Mouse (Mus musculus) liver, embryonic 13.5 days (tissue): Measurements from ENCODE around the gene Rffl. TPM values are rescaled to one million over a fixed set of nuclear protein-coding genes. Genes with fewer than 3 reads are reported as not detected.
A peak's percentile ranks its signal among the peaks of the same experiment; 100 is the strongest.

Experiments
- ATAC-seq: fragments of 200-750 bp; cut with Nextera tagmentation; 2 replicates; pipeline ENCODE4 v1.8.0; 2017; ENCODE audit warnings: low read depth, mild to moderate bottlenecking, moderate number of reproducible peaks, moderate library complexity
- DNase-seq: peaks from one replicate; pipeline ENCODE4 v3.0.0; 2022
- H3K27ac ChIP-seq: fragments of 300-500 bp; sonication (generic); 2 replicates; pipeline ENCODE4 v1.5.1; 2015; ENCODE audit warnings: moderate library complexity, mild to moderate bottlenecking, inconsistent platforms
- H3K27me3 ChIP-seq: fragments of 300-500 bp; sonication (generic); 2 replicates; pipeline ENCODE4 v1.6.1; 2015; ENCODE audit warnings: mild to moderate bottlenecking, inconsistent platforms
- H3K36me3 ChIP-seq: fragments of 300-500 bp; sonication (generic); 2 replicates; pipeline ENCODE4 v1.6.1; 2015; ENCODE audit warnings: mild to moderate bottlenecking, inconsistent platforms
- H3K4me1 ChIP-seq: fragments of 300-500 bp; sonication (generic); replicated peaks from 2 replicates; pipeline ENCODE4 v1.6.1; 2015; ENCODE audit warnings: inconsistent platforms
- H3K4me2 ChIP-seq: fragments of 300-500 bp; sonication (generic); 2 replicates; pipeline ENCODE4 v1.6.1; 2015; ENCODE audit warnings: inconsistent platforms, mild to moderate bottlenecking, moderate library complexity
- H3K4me3 ChIP-seq: fragments of 300-500 bp; sonication (generic); replicated peaks from 2 replicates; pipeline ENCODE4 v1.5.1; 2015; ENCODE audit warnings: mild to moderate bottlenecking, inconsistent platforms
- H3K9ac ChIP-seq: fragments of 300-500 bp; sonication (generic); 2 replicates; pipeline ENCODE4 v1.6.1; 2015; ENCODE audit warnings: mild to moderate bottlenecking, inconsistent platforms
- H3K9me3 ChIP-seq: fragments of 300-500 bp; sonication (generic); replicated peaks from 2 replicates; pipeline ENCODE4 v1.6.1; 2016; ENCODE audit warnings: inconsistent platforms
- WGBS: fragments of 180-500 bp; shearing (Covaris S2); methylation state at CpG from one replicate; pipeline ENCODE4 v1.1.7; 2015; ENCODE audit not compliant: insufficient replicate concordance; 5-methylcytosine and 5-hydroxymethylcytosine counted together
- polyA plus RNA-seq: library from polyadenylated mRNA; unstranded; fragments of >200 nt; fragmentation: Nextera tagmentation; extraction: Ambion mirVana; gene quantifications from 2 replicates; pipeline ENCODE4 v1.2.1, GENCODE M21; 2015

Gene Rffl
- polyA plus RNA-seq, 1 experiment from 2014 or later = 20.2 TPM

DNA sequence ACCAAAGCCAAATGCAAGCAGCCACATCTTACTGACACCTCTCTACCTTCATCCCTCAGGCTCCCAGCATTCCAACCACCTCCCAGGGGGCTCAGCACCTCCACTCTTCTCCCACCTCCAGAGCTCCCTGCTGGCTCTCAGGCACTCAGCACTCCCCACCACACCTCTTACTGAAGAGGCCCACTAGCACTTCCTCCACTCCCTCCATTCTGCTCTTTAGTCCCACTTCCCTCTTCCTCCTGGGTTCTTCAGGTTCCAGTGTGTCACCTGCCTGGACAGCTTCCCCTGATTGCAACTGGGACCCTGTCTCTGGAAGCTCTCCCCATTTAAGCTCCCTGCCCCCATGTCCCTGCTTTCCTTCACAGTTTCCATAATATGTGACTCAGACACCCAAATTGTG is 44.2 kb downstream of the Rffl start:
- Histone ChIP-seq H3K4me2 (no peak overlapping the region), H3K27ac (no peak overlapping the region)

DNA sequence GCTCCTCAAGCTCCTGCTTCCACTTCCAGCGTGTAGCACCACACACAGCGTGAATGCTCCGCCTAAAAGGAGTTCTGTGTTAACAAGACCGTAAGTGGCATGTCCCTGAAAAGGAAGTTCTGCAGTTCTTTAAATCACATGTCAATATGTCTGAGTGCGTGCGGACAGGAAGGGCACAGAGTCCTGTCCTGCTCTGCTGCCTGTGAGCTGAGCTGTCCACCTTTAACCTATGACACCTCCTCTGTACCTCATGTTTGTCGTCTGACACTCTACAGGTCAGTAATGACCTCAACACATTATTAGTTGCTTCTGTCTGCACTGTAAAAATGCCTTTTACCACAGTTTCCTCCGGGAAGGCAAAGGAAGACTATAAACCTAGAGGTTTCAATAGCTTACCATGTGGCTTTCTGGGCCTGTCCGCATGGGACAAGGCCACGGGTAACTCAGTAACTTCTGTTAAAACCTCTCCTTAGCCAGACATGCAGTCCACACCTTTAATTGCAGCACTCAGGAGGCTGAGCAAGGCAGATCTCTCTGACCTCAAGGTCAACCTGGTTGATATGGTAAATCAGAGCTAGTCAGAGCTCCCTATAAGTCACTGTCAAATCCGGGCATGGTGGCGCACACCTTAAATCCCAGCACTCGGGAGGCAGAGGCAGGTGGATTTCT is 50.1 kb downstream of the Rffl start:
- no peak overlapping the region for H3K4me3 ChIP-seq
- no peak overlapping the region; the same call in 1 of the 2 replicates for H3K27ac ChIP-seq
- no peaks in the 10 kb centered on the region for H3K9me3 ChIP-seq
- 70% methylated on average over 13 of the region's 13 CpGs for WGBS
- no peak overlapping the region for H3K4me2 ChIP-seq
- no peaks in the 10 kb centered on the region for H3K27me3 ChIP-seq
- no peak overlapping the region for H3K9ac ChIP-seq
- DNase-seq (no peak), ATAC-seq (peak; percentile 39; the same call in 1 of the 2 replicates)
- peaks cover 53% of the 10 kb centered on the region for H3K4me1 ChIP-seq
- peaks cover 24% of the 10 kb centered on the region for H3K36me3 ChIP-seq

More for the DNA sequence above, 44.2 kb downstream of the Rffl start:
- H3K9me3 ChIP-seq = no peaks in the 10 kb centered on the region
- DNase-seq (no peak), ATAC-seq (no peak)
- no peaks in the 10 kb centered on the region for H3K27me3 ChIP-seq
- H3K4me1 ChIP-seq = peaks cover 47% of the 10 kb centered on the region
- no peak overlapping the region for H3K4me3 ChIP-seq
- peaks cover 20% of the 10 kb centered on the region for H3K36me3 ChIP-seq
- no peak overlapping the region for H3K9ac ChIP-seq

DNA sequence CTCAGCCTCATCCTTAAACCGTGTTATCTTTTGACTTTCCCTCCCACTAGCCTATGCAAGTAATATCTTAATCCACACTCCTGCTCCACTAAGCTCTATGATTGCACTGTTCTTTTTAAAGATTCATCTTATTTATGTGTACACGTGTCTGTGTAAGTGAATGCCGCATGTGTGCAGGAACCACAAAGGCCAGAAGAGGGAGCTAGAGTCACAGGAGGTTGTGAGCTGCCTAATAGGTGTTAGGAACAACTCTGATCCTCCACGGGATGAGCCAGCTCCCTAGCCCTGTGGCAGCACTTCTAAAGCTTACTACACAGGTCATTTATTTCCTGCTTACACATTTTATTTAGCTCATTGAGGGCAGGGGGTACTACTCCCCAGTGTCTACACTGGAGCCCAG is 51.7 kb downstream of the Rffl start:
- 29% methylated on average over 4 of the region's 4 CpGs for WGBS
- Histone ChIP-seq H3K9ac (no peak overlapping the region), H3K4me1 (peaks cover 39% of the 10 kb centered on the region), H3K36me3 (peaks cover 34% of the 10 kb centered on the region), H3K4me2 (no peak overlapping the region), H3K4me3 (no peak overlapping the region), H3K9me3 (no peaks in the 10 kb centered on the region), H3K27ac (no peak overlapping the region), H3K27me3 (no peaks in the 10 kb centered on the region)
- ATAC-seq = peak; percentile 64
- peak; percentile 74 for DNase-seq

DNA sequence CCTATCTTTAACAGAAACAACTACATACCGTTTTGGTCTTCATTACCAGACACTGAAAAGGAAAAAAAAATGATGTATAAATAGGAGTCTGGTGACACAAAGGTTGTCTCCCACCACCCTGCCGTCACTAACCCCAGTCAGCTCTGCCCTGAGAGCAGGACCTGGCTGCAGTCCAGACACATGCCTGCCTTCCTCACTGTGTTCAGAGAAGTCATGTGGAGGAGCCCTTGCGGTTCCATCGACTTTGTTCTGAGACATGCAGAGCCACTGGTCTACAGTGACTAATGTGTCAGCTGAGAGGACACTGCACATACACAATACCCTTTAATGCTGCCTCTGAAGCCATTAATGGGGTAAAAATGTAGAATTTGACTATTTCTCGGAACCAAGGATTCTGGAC is 62.5 kb downstream of the Rffl start:
- Histone ChIP-seq H3K27ac (no peak overlapping the region), H3K4me1 (peaks cover 6% of the 10 kb centered on the region; the same call in 1 of the 2 replicates), H3K4me3 (no peak overlapping the region), H3K36me3 (peaks cover 88% of the 10 kb centered on the region), H3K9ac (no peak overlapping the region), H3K9me3 (no peaks in the 10 kb centered on the region), H3K27me3 (no peaks in the 10 kb centered on the region), H3K4me2 (no peak overlapping the region)
- ATAC-seq = no peak
- DNase-seq = no peak
- WGBS = 84% methylated on average over 5 of the region's 5 CpGs

DNA sequence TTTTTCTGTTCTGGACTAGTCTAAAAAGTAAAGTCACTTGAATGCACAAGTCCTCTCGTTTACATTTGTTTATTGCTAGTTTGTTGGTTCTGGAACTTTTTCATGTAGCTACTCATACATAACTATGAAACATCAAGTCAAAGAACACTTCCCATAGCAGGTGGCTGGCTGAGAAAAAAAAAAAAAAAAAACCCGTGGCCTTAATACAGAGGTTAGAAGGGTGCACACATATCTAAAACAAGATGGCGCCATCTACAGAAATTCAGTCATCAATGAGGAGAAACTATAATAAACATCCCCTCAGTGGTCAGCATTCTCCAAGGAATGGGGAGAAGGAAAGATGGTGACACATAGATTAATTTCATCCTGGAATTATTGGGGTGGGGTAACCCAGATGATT is 63.6 kb downstream of the Rffl start:
- Histone ChIP-seq H3K4me1 (peaks cover 6% of the 10 kb centered on the region; the same call in 1 of the 2 replicates), H3K4me3 (no peak overlapping the region), H3K36me3 (peaks cover 89% of the 10 kb centered on the region), H3K27me3 (no peaks in the 10 kb centered on the region), H3K9ac (no peak overlapping the region), H3K9me3 (no peaks in the 10 kb centered on the region), H3K4me2 (no peak overlapping the region), H3K27ac (no peak overlapping the region)
- WGBS = 74% methylated on average over 3 of the region's 3 CpGs
- DNase-seq (no peak), ATAC-seq (no peak)

DNA sequence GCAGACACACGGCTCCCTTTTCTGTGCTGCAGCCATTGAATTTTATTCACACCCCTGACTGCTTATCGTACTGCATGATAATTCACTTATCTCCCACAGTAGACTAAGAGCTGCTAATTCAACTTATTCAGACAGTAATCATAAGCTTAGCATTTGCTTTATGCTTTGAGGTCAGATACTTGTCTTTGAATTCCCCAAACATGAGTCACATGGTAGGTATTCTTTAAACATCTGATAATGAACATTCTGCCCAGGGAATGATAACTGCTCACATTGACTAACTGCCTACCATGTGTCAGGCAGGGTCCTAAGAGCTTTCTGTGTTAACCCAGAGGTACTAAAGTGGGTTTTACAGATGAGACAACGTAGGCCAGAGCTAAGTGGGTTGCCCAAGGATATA is 64.4 kb downstream of the Rffl start:
- no peaks in the 10 kb centered on the region for H3K27me3 ChIP-seq
- no peak overlapping the region for H3K4me2 ChIP-seq
- H3K4me3 ChIP-seq = no peak overlapping the region
- no peak for ATAC-seq
- H3K36me3 ChIP-seq = peaks cover 89% of the 10 kb centered on the region
- 60% methylated on average over 3 of the region's 3 CpGs for WGBS
- no peak overlapping the region for H3K9ac ChIP-seq
- no peaks in the 10 kb centered on the region for H3K9me3 ChIP-seq
- DNase-seq = no peak
- H3K4me1 ChIP-seq = peaks cover 6% of the 10 kb centered on the region; the same call in 1 of the 2 replicates
- no peak overlapping the region for H3K27ac ChIP-seq

DNA sequence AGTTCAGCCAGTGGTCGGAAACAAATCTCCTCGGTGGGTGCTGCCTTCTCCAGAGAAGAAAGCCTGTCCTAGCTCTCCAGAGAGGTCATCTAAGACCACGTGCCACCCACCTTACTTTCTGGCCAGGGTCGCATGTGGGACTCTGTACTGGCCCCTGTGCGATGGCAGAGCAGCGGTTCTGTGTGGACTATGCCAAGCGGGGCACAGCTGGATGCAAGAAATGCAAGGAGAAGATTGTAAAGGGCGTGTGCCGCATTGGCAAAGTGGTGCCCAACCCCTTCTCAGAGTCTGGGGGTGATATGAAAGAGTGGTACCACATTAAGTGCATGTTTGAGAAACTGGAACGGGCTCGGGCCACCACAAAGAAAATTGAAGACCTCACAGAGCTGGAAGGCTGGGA is 87.6 kb downstream of the Rffl start:
- Histone ChIP-seq H3K4me2 (no peak overlapping the region), H3K27me3 (no peaks in the 10 kb centered on the region), H3K4me3 (no peak overlapping the region), H3K9me3 (no peaks in the 10 kb centered on the region), H3K27ac (no peak overlapping the region), H3K9ac (no peak overlapping the region), H3K36me3 (peaks cover 48% of the 10 kb centered on the region), H3K4me1 (peaks cover 36% of the 10 kb centered on the region)
- WGBS = 79% methylated on average over 11 of the region's 11 CpGs
- ATAC-seq = no peak
- DNase-seq = no peak

DNA sequence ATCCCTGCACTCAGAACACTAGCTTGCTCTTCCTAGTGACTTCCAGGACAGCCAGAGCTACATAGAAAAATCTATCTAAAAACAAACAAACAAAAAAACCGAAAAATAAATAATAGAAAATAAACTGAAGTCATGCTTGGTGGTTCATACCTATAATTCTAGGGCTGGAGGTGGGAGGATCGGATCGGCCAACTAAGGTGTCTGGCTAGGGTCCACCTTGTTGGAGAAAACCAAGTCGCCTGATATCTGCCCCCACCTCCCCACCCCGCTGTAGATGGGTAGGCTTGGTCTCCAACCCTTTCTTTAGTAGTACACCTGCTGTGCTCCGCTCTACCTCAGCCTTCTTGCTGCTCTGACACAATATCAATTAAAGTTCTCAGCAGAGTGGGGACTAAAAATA is 88.8 kb downstream of the Rffl start:
- 43% methylated on average over 6 of the region's 6 CpGs for WGBS
- Histone ChIP-seq H3K36me3 (peaks cover 36% of the 10 kb centered on the region), H3K9ac (peak overlapping the region; percentile 93), H3K27me3 (no peaks in the 10 kb centered on the region), H3K27ac (0 out of 2 replicates have a peak overlapping the region, but pooled peaks have one; percentile 82), H3K4me3 (peak overlapping the region; percentile 96), H3K4me1 (peaks cover 38% of the 10 kb centered on the region), H3K4me2 (peak overlapping the region; percentile 86), H3K9me3 (no peaks in the 10 kb centered on the region)
- ATAC-seq (no peak), DNase-seq (no peak)

DNA sequence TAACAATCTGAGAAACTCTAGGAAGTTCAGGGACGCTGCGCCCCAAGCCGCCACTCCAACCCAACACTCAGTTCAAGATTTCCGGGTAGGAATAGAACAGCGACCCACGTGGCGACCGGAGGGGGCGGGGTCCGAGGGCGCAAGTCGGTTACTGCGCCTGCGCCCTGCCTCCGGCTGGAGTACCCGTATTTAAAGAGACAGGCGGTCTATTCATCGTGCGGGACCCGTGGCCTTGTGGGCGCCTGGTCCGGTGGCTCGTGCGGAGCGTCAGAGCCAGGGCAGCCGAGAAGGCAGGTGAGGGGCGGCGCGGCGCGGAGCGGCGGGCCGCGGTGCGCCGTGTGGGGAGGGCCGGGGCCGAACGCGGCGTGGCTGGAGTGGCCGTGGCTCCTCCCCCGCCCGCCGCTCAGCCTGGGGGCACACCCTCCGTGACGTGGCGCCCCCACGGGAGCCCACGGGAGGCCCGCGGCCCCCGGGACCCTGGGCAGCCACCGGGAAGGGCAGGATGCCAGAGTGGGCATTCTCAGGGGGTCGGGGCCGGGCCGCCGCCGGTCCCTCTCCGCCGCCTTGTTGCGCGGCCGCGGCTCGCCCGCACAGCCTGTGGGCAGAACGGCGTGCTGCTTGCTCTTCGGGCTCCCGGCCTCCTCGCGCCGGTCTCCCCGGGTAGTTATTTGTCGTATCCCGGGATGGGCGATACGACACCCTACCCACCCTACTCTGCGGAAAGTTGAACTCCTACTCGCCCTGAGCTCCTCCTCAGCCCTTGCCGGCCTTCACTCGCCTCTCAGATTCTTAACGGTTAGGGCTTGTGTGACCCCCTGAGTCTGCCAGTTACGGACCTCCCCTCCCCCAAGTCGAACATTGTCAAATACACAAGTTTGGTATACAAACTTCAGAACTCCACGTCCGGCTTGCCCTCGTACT is 89.8 kb downstream of the Rffl start, which contains the start of gene Lig3:
Gene Lig3, plus strand, starts transcription at position 126 of the 921 bp plus-strand sequence.
- H3K27ac ChIP-seq = peak within 1 kb of the TSS; percentile 82
- under 1% methylated on average over 73 of the region's 90 CpGs for WGBS
- peak within 1 kb of the TSS; percentile 86 for H3K4me2 ChIP-seq
- peaks cover 26% of the 10 kb centered on the region for H3K36me3 ChIP-seq
- ATAC-seq (peak; percentile 93), DNase-seq (peak; percentile 88)
- peaks cover 38% of the 10 kb centered on the region for H3K4me1 ChIP-seq
- H3K9ac ChIP-seq = peak within 1 kb of the TSS; percentile 93
- no peaks in the 10 kb centered on the region for H3K27me3 ChIP-seq
- H3K4me3 ChIP-seq = peak within 1 kb of the TSS; percentile 96
- no peaks in the 10 kb centered on the region for H3K9me3 ChIP-seq

DNA sequence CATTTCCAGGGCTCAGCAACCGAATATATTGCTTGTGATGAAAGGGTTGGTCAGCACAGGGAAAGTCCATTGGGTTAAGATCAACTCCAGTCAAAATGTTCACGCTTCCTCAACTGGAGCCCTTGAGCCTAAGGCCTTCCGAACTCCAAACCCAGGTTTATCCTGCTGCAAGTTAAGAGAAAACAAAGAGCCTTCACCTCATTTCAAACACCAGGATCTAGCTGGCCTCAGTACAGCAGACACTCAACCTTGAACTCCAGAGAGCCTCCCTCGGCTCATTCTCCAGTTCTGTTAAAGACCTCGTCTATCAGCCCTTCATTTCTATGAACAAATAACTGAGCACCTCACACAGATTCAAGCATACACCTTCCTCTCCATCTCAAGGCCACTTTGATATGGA is 90.9 kb downstream of the Rffl start:
- peak overlapping the region; percentile 96 for H3K4me3 ChIP-seq
- no peak for ATAC-seq
- WGBS = 32% methylated on average over 5 of the region's 5 CpGs
- peaks cover 17% of the 10 kb centered on the region for H3K36me3 ChIP-seq
- H3K4me1 ChIP-seq = peaks cover 38% of the 10 kb centered on the region
- peak overlapping the region; percentile 86 for H3K4me2 ChIP-seq
- no peaks in the 10 kb centered on the region for H3K27me3 ChIP-seq
- H3K27ac ChIP-seq = peak overlapping the region; percentile 40; the same call in 1 of the 2 replicates
- peak overlapping the region; percentile 93 for H3K9ac ChIP-seq
- H3K9me3 ChIP-seq = no peaks in the 10 kb centered on the region
- DNase-seq = no peak

DNA sequence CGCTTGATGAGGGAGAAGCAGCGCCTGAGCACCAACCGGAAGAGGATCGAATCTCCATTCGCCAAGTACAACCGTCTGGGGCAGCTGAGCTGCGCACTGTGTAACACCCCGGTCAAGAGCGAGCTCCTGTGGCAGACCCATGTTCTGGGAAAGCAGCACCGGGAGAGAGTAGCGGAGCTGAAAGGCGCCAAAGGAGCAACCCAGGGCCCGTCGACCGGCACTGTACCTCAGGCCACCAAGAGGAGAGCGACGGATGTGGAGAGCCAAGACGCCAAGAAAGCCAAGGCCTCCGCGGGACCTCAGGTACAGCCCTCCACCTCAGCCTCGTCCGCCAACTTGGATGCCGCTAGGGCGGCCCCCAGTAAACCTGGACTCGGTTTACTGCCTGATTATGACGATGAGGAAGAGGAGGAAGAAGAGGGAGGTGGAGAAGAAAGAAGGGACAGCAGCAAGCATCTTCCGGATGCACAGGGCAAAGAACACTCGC is 106.5 kb downstream of the Rffl start:
- peak overlapping the region; percentile 92 for H3K27ac ChIP-seq
- H3K36me3 ChIP-seq = peaks cover 15% of the 10 kb centered on the region
- H3K4me3 ChIP-seq = peak overlapping the region; percentile 84
- H3K9ac ChIP-seq = peak overlapping the region; percentile 85
- H3K4me2 ChIP-seq = peak overlapping the region; percentile 93
- peak; percentile 66 for ATAC-seq
- H3K9me3 ChIP-seq = peaks cover 3% of the 10 kb centered on the region; the same call in 1 of the 2 replicates
- under 1% methylated on average over 28 of the region's 28 CpGs for WGBS
- no peaks in the 10 kb centered on the region for H3K27me3 ChIP-seq
- peaks cover 33% of the 10 kb centered on the region for H3K4me1 ChIP-seq
- DNase-seq = no peak
